Mouse (Mus musculus) limb, embryonic 14.5 days (tissue): ENCODE measurements around the gene Map3k5. TPM values are rescaled to one million over a fixed set of nuclear protein-coding genes. Genes with fewer than 3 reads are reported as not detected.

Source experiments
- ATAC-seq: fragments of 200-750 bp; cut with Nextera tagmentation; 2 replicates; pipeline ENCODE4 v1.8.0; 2017; ENCODE audit warnings: low read depth, moderate number of reproducible peaks, moderate TSS enrichment; ENCODE audit not compliant: low FRiP score
- DNase-seq: peaks from one replicate; pipeline ENCODE4 v3.0.0-alpha.2; 2015; ENCODE audit warnings: low spot score
- H3K27ac ChIP-seq: fragments of 300-500 bp; sonication (generic); replicated peaks from 2 replicates; pipeline ENCODE4 v1.5.1; 2014; ENCODE audit warnings: low read depth, mild to moderate bottlenecking, low read length, moderate library complexity, mixed read lengths
- H3K27me3 ChIP-seq: fragments of 300-500 bp; sonication (generic); 2 replicates; pipeline ENCODE4 v1.6.1; 2014; ENCODE audit warnings: low read length, mixed read lengths; ENCODE audit not compliant: control insufficient read depth, insufficient read depth
- H3K36me3 ChIP-seq: fragments of 300-500 bp; sonication (generic); 2 replicates; pipeline ENCODE4 v1.6.1; 2014; ENCODE audit warnings: mild to moderate bottlenecking, low read length, moderate library complexity, mixed read lengths; ENCODE audit not compliant: control insufficient read depth, insufficient read depth
- H3K4me1 ChIP-seq: fragments of 300-500 bp; sonication (generic); 2 replicates; pipeline ENCODE4 v1.6.1; 2014; ENCODE audit warnings: antibody characterized with exemption, low read length, mixed read lengths; ENCODE audit not compliant: control insufficient read depth, insufficient read depth
- H3K4me2 ChIP-seq: fragments of 300-500 bp; sonication (generic); replicated peaks from 2 replicates; pipeline ENCODE4 v1.6.1; 2014; ENCODE audit warnings: low read depth, mild to moderate bottlenecking, low read length, moderate library complexity; ENCODE audit not compliant: severe bottlenecking
- H3K4me3 ChIP-seq: fragments of 300-500 bp; sonication (generic); replicated peaks from 2 replicates; pipeline ENCODE4 v1.5.1; 2014; ENCODE audit warnings: low read length
- H3K9ac ChIP-seq: fragments of 300-500 bp; sonication (generic); 2 replicates; pipeline ENCODE4 v1.6.1; 2014; ENCODE audit warnings: mild to moderate bottlenecking, low read depth, low read length, moderate library complexity; ENCODE audit not compliant: severe bottlenecking
- H3K9me3 ChIP-seq: fragments of 300-500 bp; sonication (generic); 2 replicates; pipeline ENCODE4 v1.6.1; 2016; ENCODE audit warnings: low read length; ENCODE audit not compliant: control insufficient read depth
- POLR2A ChIP-seq: fragments of 200-500 bp; IDR thresholded peaks from 2 replicates; pipeline ENCODE4 v1.8.0; 2012; ENCODE audit warnings: inconsistent platforms, mild to moderate bottlenecking, moderate library complexity, borderline replicate concordance; ENCODE audit not compliant: insufficient read depth, insufficient read length; ENCODE audit errors: extremely low read depth
- WGBS: fragments of 180-500 bp; shearing (Covaris S2); extraction: QIAGEN DNeasy Blood & Tissue Kit; methylation state at CpG from one replicate; pipeline ENCODE4 v1.1.7; 2014; 5-methylcytosine and 5-hydroxymethylcytosine counted together
- polyA plus RNA-seq, 2 experiments: library from polyadenylated mRNA; depleted of rRNA in 1 of 2; stranded (reverse) in 1 of 2; unstranded in 1 of 2; fragments of >200 nt; fragmentation: Nextera tagmentation in 1 of 2; extraction: Ambion mirVana in 1 of 2; gene quantifications; 2 replicates each; pipeline versions ENCODE4 v1.2.1 to v1.2.3; 2012 to 2014

Map3k5 gene
- polyA plus RNA-seq, 2 experiments = 2.0 to 3.5 TPM

- WGBS = 11% methylated on average over 10 of the region's 10 CpGs
- Histone ChIP-seq H3K4me2 (no peak overlapping the region), H3K4me1 (peaks cover 17% of the 10 kb centered on the region), H3K4me3 (no peak overlapping the region), H3K9me3 (no peaks in the 10 kb centered on the region), H3K27me3 (no peaks in the 10 kb centered on the region), H3K27ac (no peak overlapping the region), H3K36me3 (no peaks in the 10 kb centered on the region), H3K9ac (no peak overlapping the region)
- ATAC-seq = no peak
- no peak for DNase-seq
- no peak for TF ChIP-seq POLR2A
Measured at GRCm38 (mm10) chr10:20181198-20181597, 246.9 kb downstream of the Map3k5 start.

GRCm38 (mm10) chr10:20181680-20182399 is 247.6 kb downstream of the Map3k5 start:
- no peak overlapping the region for H3K9ac ChIP-seq
- ATAC-seq (no peak), DNase-seq (no peak)
- H3K4me3 ChIP-seq = no peak overlapping the region
- H3K4me2 ChIP-seq = no peak overlapping the region
- no peaks in the 10 kb centered on the region for H3K9me3 ChIP-seq
- H3K4me1 ChIP-seq = peaks cover 17% of the 10 kb centered on the region
- no peak for TF ChIP-seq POLR2A
- 37% methylated on average over 11 of the region's 11 CpGs for WGBS
- H3K36me3 ChIP-seq = no peaks in the 10 kb centered on the region
- H3K27ac ChIP-seq = no peak overlapping the region
- no peaks in the 10 kb centered on the region for H3K27me3 ChIP-seq

GRCm38 (mm10) chr10:20184326-20184725 is 250.1 kb downstream of the Map3k5 start:
- no peaks in the 10 kb centered on the region for H3K36me3 ChIP-seq
- H3K27me3 ChIP-seq = no peaks in the 10 kb centered on the region
- no peak overlapping the region for H3K9ac ChIP-seq
- no peaks in the 10 kb centered on the region for H3K9me3 ChIP-seq
- ATAC-seq = no peak
- no peak overlapping the region for H3K4me3 ChIP-seq
- H3K4me1 ChIP-seq = peaks cover 17% of the 10 kb centered on the region
- H3K27ac ChIP-seq = no peak overlapping the region
- no peak for DNase-seq
- H3K4me2 ChIP-seq = no peak overlapping the region
- TF ChIP-seq POLR2A = no peak
- 68% methylated on average over 4 of the region's 4 CpGs for WGBS

- DNase-seq = no peak
- Histone ChIP-seq H3K27me3 (no peaks in the 10 kb centered on the region), H3K4me3 (no peak overlapping the region), H3K4me2 (no peak overlapping the region), H3K27ac (no peak overlapping the region), H3K9ac (no peak overlapping the region), H3K9me3 (no peaks in the 10 kb centered on the region), H3K36me3 (no peaks in the 10 kb centered on the region), H3K4me1 (peaks cover 17% of the 10 kb centered on the region)
- no peak for ATAC-seq
- WGBS = 74% methylated on average over 4 of the region's 4 CpGs
- no peak for TF ChIP-seq POLR2A
Measured at GRCm38 (mm10) chr10:20185264-20185663, 251.0 kb downstream of the Map3k5 start.

GRCm38 (mm10) chr10:20185806-20186205 is 251.5 kb downstream of the Map3k5 start:
- H3K4me1 ChIP-seq = peaks cover 17% of the 10 kb centered on the region
- H3K27me3 ChIP-seq = no peaks in the 10 kb centered on the region
- H3K9ac ChIP-seq = no peak overlapping the region
- no peak overlapping the region for H3K4me2 ChIP-seq
- H3K9me3 ChIP-seq = no peaks in the 10 kb centered on the region
- H3K4me3 ChIP-seq = no peak overlapping the region
- TF ChIP-seq POLR2A = no peak
- H3K27ac ChIP-seq = no peak overlapping the region
- ATAC-seq = no peak
- 99% methylated on average over 2 of the region's 2 CpGs for WGBS
- DNase-seq = no peak
- no peaks in the 10 kb centered on the region for H3K36me3 ChIP-seq

- H3K4me1 ChIP-seq = peaks cover 10% of the 10 kb centered on the region
- H3K27ac ChIP-seq = no peak overlapping the region
- DNase-seq = no peak
- no peak overlapping the region for H3K4me3 ChIP-seq
- 70% methylated on average over 5 of the region's 5 CpGs for WGBS
- H3K36me3 ChIP-seq = no peaks in the 10 kb centered on the region
- no peaks in the 10 kb centered on the region for H3K27me3 ChIP-seq
- no peak for ATAC-seq
- no peak for TF ChIP-seq POLR2A
- no peak overlapping the region for H3K9ac ChIP-seq
- H3K4me2 ChIP-seq = no peak overlapping the region
- no peaks in the 10 kb centered on the region for H3K9me3 ChIP-seq
Measured at GRCm38 (mm10) chr10:20186800-20187273, 252.6 kb downstream of the Map3k5 start.
